Mouse (Mus musculus) left cerebral cortex, postnatal 10 days (tissue): ENCODE results near the gene Foxr1. TPM values are rescaled to one million over a fixed set of nuclear protein-coding genes. Genes with fewer than 3 reads are reported as not detected.
"Not testable (repeated sequence)": the region's sequence is repeated elsewhere in the genome, so short reads cannot be mapped to it uniquely, and the experiment has no call there.

ENCODE experiments used
- DNase-seq, 2 experiments: peaks; one replicate each; pipeline ENCODE4 v3.0.0; 2021 to 2022; ENCODE audit warnings: low spot score in 2 of 2, mixed read lengths in 1 of 2; ENCODE audit errors: extremely low spot score in 1 of 2
- intact Hi-C: fragments of 180-260 bp; cut with DNase I; formaldehyde crosslinking; loops from one replicate; pipeline ENCODE4 v1.15.1; 2025
- total RNA-seq, 2 experiments: library from RNA; stranded (reverse); gene quantifications; 2 replicates each; pipeline ENCODE4 v1.2.3; 2021

Gene Foxr1
- total RNA-seq, 2 experiments from 2014 or later = not detected

DNA sequence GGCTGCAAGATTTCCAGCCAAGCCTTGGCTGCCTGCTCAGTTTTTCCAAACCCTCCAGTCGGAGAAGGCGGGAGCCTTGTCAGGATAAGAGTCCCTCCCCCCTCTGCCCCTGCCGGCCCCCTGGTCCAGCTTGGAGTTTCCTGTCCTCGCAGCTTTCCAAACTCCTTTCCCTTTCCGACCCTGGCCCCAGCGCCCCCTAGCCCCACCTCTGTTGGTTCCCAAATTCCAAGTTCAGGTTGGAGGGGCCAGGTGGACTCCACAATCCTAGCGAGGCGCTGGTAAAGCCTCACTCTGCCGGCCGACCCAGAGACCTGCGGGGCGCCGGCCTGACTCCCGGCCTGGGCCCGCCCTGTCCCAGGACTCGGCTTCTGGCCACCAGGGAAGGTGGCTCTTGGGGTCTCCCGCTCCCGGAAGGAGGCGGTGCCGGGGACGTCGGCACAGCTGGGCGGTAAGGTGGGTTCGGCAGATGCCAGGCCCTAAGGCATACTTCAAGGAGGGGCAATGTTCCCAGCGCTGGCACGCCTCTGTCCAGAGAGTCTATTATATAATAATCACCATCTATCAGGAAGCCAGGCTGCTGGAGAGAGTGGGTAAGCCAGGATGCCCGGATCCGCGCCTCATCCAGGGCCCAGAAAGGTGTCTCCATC, 38.1 kb upstream of the Foxr1 start:
- intact Hi-C loops = loop anchor here (2.0 kb wide), 2 partner anchors 22 kb away; no protein-coding TSS in a partner anchor
- DNase-seq = peak; percentile 79 to 91

- intact Hi-C loops = loop anchor here (2.0 kb wide), 2 partner anchors 22 kb away; no protein-coding TSS in a partner anchor
- DNase-seq = peak; percentile 80 to 86
These were observed 37.4 kb upstream of the Foxr1 start for GRCm38 (mm10) chr9:44478229-44478921.

DNA sequence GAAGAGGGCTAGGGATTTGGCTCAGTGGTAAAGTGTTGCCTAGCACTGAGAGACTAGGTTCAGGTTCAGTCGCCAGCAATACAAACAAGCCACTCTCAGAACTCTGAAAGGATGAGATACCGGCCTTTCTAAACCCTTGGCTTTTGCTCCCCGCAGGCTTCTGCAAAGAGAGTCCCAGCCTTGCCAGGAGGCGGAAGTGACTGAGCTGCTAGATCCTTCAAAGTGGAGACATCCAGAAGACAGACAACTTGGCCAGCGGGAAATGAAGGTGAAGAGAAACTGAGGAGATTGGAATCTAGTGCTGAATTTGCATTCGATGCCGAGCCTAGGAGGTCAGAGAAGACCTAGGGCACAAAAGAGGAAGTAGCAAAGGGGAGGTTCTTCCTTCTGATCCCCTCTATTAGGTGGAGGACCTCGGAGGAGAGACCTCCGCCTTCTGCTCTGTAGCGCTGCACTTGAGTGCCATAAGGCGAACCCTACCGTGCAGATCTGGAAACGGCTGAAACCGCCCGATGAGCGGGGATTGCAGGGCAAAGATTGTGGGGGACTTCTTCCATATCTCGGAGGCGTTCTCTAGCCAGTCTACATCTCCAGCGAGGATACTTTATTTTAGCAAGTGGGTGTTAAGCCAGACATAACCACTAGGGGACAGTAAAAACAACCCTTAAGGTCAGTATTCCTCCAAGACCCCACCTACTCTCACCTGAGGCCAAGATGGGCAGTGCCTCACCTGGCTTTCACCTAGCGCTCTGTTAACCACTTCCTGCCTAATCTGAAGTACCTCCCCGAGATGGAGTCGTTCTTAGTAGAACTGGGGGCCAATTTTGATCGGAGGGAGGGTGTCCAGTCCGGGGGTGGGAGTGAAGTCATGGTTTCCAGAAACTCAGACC, 36.6 kb upstream of the Foxr1 start:
- intact Hi-C loops = loop anchor here (2.0 kb wide), 2 partner anchors 21 to 23 kb away; no protein-coding TSS in a partner anchor
- DNase-seq = peak in 1 of 2 experiments; percentile 64

- intact Hi-C loops = no loop called here
- DNase-seq = no peak
These were observed 35.0 kb upstream of the Foxr1 start for GRCm38 (mm10) chr9:44475936-44476335.

DNA sequence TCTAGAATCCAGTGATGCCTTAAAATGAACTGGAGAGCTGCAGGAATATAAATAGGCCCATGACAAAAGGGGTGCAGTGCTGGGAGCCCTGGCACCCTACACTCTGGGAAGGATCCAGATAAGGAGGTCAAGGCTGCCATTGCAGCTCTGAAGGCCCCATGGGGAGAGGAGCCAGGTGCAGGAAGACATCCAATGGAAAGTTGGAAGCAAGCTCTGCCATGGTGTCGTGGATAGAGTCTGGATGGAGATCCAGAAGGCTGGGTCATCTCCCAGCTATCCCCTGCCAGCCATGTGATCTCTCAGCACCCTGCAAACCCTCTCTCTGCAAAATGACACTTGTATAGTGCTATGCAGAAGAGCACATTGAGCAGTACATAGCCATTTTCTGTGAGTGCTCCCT, 33.4 kb upstream of the Foxr1 start:
- intact Hi-C loops = no loop called here
- DNase-seq = no peak

GRCm38 (mm10) chr9:44473184-44473583, 32.2 kb upstream of the Foxr1 start:
- intact Hi-C loops = no loop called here
- DNase-seq = no peak

- intact Hi-C loops = no loop called here
- DNase-seq = no peak
These were observed 27.9 kb upstream of the Foxr1 start for GRCm38 (mm10) chr9:44468800-44469199.

- no peak for DNase-seq
- intact Hi-C loops = no loop called here
These were observed 27.3 kb upstream of the Foxr1 start for GRCm38 (mm10) chr9:44468224-44468623.

DNA sequence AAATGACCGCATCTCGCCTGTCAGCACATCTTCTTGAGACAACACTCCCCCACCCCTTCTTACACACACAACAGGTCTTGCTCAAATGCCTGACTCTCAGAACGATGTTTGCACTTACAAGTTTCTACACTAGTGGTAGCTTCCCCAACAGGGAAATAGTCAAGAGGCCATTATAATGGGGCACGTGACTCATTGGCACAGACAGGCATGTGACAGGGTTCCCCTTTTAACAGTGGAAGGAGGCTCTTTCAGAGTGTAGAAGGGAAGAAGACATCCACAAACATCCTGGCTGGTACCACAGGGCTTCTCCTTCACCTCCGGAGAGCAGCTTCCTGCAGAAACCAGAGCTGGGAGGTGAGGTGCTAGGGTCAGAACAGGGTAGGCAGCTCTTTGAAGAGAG, 21.0 kb upstream of the Foxr1 start:
- no peak for DNase-seq
- intact Hi-C loops = no loop called here

DNA sequence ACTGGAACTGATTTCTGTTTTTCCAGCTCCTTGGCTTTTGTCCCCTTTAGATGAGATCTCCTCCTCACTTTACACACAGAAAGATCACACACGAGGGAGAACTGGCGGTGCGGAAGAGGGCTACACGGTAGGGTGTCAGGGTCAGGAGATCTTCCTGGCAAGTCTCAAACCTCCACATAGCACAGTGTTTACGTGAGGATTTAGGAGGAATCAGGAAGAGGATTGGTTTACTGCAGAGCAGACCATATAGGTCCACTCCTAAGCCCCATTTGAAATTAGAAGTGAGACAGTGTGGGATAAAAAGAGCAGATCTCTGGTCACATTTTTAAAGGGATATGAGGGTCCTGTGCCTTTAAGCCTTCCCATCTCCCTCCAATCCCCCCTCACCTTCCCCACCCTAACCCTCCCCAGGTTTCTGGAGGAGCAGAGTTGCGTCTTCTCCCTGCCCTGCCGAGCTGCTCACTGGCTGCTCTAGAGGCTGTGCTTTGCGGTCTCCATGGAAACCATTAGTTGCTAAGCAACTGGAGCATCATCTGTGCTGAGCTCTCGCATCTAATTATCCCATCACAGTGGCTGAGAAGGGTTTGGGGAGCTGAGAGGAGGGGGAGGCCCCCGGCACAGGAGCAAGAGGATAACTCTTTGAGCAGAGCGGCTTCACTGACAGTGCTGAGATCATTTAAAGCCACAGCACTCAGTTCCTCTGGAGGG, 16.3 kb upstream of the Foxr1 start:
- intact Hi-C loops = loop anchor here (2.0 kb wide), 1 partner anchor 22 kb away; no protein-coding TSS in a partner anchor
- DNase-seq = peak; percentile 85 to 95

DNA sequence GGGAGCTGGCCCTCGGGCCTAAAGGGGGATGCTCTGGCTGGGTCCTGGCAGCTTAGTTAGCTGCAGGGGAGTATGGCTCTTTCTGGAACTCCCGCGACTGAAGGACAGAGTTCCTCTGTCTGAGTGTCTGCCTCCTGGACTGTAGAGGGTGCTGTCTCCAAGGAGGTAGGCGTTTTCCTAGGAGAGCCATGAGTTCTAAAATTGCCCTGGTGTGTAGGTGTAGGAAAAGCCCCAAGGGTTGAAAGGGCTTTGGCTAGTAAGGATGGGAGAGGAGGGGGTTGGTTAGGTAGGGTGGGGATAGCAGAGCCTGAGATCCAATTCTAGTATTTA, 13.9 kb upstream of the Foxr1 start, which contains the start of gene Upk2:
Gene Upk2 (minus strand): TSS at position 86 of the 330 bp plus-strand sequence.
- no peak for DNase-seq
- intact Hi-C loops = loop anchor here (1.0 to 2.0 kb wide), 2 partner anchors 48 to 197 kb away; no protein-coding TSS in a partner anchor

GRCm38 (mm10) chr9:44454132-44454890, 13.4 kb upstream of the Foxr1 start:
- intact Hi-C loops = loop anchor here (1.0 to 2.0 kb wide), 2 partner anchors 48 to 198 kb away; no protein-coding TSS in a partner anchor
- peak; percentile 76 to 89 for DNase-seq

GRCm38 (mm10) chr9:44450387-44450786, 9.5 kb upstream of the Foxr1 start:
- intact Hi-C loops = no loop called here
- DNase-seq = no peak

DNA sequence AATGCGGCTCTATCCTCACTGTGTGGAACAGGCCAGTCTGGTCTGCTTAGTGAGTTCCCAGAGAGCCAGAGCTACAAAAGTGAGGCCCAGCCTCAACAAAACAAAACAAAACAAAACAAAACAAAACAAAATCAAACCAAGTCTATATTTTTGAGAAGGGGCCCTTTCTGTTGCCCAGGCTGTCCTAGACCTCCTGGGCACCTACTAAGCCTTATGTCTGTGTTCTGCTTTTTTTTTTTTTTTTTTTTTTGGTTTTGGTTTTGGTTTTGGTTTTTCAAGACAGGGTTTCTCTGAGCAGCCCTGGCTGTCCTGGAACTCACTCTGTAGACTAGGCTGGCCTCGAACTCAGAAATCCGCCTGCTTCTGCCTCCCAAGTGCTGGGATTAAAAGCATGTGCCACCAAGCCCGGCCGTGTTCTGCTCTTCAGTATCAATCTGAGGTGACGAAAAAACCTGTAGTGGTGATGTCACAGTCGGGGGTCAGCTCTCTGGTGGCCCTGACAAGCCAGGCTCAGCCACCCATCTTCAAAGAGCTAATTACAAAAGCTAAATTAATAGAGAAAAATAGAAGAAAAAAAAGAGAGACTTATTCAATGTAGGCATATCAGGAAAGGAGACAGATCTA, 3.6 kb upstream of the Foxr1 start:
- DNase-seq, intact Hi-C loops: not testable (repeated sequence)

DNA sequence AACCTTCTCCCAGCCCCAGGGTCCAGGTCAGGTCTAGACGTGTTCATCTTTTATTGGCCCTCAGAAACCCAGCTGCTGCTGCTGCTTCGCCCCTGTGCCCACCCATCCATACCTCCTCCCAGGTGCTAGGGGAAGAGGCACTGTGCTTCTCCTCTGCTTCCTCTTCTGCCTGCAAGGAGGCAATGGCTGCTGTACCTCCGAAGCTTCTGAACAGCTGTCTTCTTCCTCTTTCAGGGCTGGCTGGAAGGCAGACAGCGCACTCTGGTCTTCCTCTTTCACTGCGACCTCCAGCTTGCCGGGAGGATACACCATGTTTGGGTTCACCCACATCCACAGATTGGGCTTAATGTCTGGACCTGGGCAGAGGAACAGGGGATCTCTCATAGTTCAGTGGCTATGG, 5.2 kb downstream of the Foxr1 start:
- no peak for DNase-seq
- intact Hi-C loops = no loop called here

DNA sequence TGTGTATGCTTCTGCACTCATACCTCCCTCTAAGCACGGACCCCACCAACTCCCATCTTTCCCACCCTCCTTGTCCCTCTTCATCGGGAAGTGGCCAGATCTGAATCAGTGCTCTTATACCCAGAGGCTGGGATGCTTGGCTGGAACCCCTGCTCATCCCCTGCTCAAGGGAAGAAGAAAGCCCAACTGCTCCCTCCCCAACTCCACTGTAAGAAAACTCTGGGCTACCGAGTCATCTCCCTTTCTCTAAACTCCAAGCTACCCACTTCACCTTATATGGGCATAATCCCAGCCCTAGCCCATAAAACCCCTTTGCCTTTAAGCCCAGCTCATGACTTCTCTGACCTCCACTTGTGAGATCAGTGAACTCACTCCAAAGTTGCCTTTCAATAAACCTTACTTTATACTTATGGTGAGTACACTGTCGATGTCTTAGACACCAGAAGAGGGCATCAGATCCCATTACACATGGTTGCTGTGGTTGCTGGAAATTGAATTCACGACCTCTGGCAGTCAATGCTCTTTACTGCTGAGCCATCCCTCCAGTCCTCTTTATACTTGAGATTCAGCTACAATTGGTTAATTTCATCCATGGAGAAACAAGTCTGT, 8.3 kb downstream of the Foxr1 start:
- no peak for DNase-seq
- intact Hi-C loops = no loop called here

- no peak for DNase-seq
- intact Hi-C loops = no loop called here
These were observed 17.4 kb downstream of the Foxr1 start for GRCm38 (mm10) chr9:44423576-44423975.
